Mouse (Mus musculus) limb, embryonic 10.5 days (tissue): ENCODE data around the gene Olfr1316. TPM values are rescaled to one million over a fixed set of nuclear protein-coding genes. Genes with fewer than 3 reads are reported as not detected.

Experiments used
- DNase-seq: peaks from one replicate; pipeline ENCODE4 v3.0.0-alpha.2; 2017; ENCODE audit warnings: low spot score
- H3K27ac ChIP-seq: fragments of 300-500 bp; sonication (generic); 2 replicates; pipeline ENCODE4 v1.5.1; 2016; ENCODE audit warnings: mild to moderate bottlenecking
- H3K27me3 ChIP-seq: fragments of 300-500 bp; sonication (generic); 2 replicates; pipeline ENCODE4 v1.6.1; 2016; ENCODE audit warnings: low read depth, mild to moderate bottlenecking; ENCODE audit not compliant: poor library complexity, severe bottlenecking
- H3K36me3 ChIP-seq: fragments of 300-500 bp; sonication (generic); 2 replicates; pipeline ENCODE4 v1.6.1; 2016; ENCODE audit warnings: mild to moderate bottlenecking, moderate library complexity
- H3K4me1 ChIP-seq: fragments of 300-500 bp; sonication (generic); 2 replicates; pipeline ENCODE4 v1.6.1; 2016
- H3K4me3 ChIP-seq: fragments of 300-500 bp; sonication (generic); 2 replicates; pipeline ENCODE4 v1.5.1; 2016; ENCODE audit warnings: mild to moderate bottlenecking, moderate library complexity
- H3K9me3 ChIP-seq: fragments of 300-500 bp; sonication (generic); replicated peaks from 2 replicates; pipeline ENCODE4 v1.6.1; 2016; ENCODE audit warnings: mild to moderate bottlenecking
- WGBS: fragments of 180-500 bp; shearing (Covaris S2); methylation state at CpG from one replicate; pipeline ENCODE4 v1.1.7; 2016; 5-methylcytosine and 5-hydroxymethylcytosine counted together
- polyA plus RNA-seq: library from polyadenylated mRNA; unstranded; fragments of >200 nt; fragmentation: Nextera tagmentation; extraction: Ambion mirVana; gene quantifications from 2 replicates; pipeline ENCODE4 v1.2.1, GENCODE M21; 2016

The Olfr1316 gene
- polyA plus RNA-seq, result not detected in 2 replicates

DNA sequence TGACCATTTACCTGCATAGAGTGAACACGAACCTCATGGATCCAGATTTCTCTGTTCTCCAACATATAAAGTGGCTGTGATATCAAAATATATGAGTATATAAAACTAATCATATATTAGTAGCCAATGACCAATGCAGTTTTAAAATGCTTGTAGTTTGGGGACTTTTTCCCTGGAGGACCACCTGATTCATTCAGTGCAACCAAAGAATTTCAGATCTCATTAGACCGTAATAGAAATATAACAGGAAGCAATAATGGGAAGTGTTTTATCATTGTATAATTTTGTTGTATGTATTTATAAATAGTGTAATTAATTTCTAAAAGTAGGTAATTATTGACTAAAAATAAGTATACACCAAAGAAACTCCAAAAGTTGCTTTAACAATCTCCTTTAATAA lies at the start of gene Olfr1316:
Gene Olfr1316, minus strand, starts transcription at position 101 of the 400 bp plus-strand sequence.
- H3K36me3 ChIP-seq, result no peaks in the 10 kb centered on the region
- WGBS, result 94% methylated on average over 2 of the region's 2 CpGs
- H3K27ac ChIP-seq, result no peak within 1 kb of the TSS
- H3K9me3 ChIP-seq, result no peaks in the 10 kb centered on the region
- no peaks in the 10 kb centered on the region for H3K4me1 ChIP-seq
- no peak for DNase-seq
- H3K4me3 ChIP-seq, result no peak within 1 kb of the TSS
- no peaks in the 10 kb centered on the region for H3K27me3 ChIP-seq

DNA sequence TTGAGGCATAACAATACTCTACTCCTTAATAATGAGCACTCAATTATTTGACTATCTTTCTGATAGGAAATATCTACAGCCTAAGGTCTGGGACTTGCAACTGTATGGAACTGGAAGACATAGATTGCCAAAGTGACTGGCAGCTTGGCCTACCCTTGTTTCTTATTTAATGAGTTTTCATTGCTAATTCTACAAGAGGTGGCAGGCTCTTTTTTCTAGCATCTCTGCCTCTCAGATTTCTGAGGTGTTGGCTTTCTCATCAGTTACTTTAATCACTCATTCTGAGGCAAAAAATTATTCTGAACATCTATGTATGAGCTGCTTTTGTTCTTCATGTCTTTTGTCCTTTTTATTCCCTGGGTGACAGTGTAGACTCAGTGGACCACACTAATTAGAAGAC lies 19.1 kb upstream of the Olfr1316 start, which contains the start of gene Olfr1318:
Gene Olfr1318, plus strand, starts transcription at position 301 of the 400 bp plus-strand sequence.
- DNase-seq, result no peak
- no peaks in the 10 kb centered on the region for H3K4me1 ChIP-seq
- H3K36me3 ChIP-seq, result no peaks in the 10 kb centered on the region
- no peaks in the 10 kb centered on the region for H3K9me3 ChIP-seq
- no peaks in the 10 kb centered on the region for H3K27me3 ChIP-seq
- no peak within 1 kb of the TSS for H3K27ac ChIP-seq
- H3K4me3 ChIP-seq, result no peak within 1 kb of the TSS

DNA sequence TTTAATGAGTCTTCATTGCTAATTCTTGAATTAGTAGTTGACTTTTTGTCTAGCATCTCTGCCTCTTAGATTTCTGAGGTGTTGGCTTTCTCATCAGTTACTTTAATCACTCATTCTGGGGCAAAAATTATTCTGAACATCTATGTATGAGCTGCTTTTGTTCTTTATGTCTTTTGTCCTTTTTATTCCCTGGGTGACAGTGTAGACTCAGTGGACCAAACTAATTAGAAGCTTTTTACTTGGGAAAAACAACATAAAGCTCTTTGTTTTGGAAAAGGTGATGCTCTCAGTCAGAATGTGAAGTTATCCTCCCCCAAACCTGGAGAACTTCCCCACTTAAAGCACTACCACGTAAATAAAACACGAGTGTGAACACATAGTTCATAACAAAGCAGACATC lies 5.3 kb upstream of the Olfr1316 start, which contains the start of gene Olfr1317:
Gene Olfr1317, plus strand, starts transcription at position 301 of the 400 bp plus-strand sequence.
- H3K4me1 ChIP-seq, result no peaks in the 10 kb centered on the region
- no peaks in the 10 kb centered on the region for H3K9me3 ChIP-seq
- no peaks in the 10 kb centered on the region for H3K27me3 ChIP-seq
- H3K36me3 ChIP-seq, result no peaks in the 10 kb centered on the region
- 88% methylated on average over 2 of the region's 2 CpGs for WGBS
- no peak within 1 kb of the TSS for H3K27ac ChIP-seq
- no peak within 1 kb of the TSS for H3K4me3 ChIP-seq
- no peak for DNase-seq

DNA sequence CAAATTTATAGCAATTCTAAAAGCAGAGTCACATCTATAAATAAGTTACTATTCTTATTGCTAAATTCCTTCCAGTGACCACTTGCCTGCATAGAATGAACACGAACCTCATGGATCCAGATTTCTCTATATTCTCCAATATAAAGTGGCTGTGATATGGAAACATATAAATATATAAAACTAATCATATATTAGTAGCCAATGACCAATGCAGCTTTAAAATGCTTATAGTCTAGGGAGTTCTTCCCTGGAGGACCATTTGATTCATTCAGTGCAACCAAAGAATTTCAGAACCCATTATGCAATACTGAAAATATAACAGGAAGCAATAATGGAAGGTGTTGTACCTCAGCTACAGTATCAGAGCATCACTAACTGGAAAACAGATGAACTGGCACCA lies 19.4 kb downstream of the Olfr1316 start, which contains the start of gene Olfr1315-ps1:
Gene Olfr1315-ps1, minus strand, starts transcription at position 101 of the 400 bp plus-strand sequence.
- no peaks in the 10 kb centered on the region for H3K9me3 ChIP-seq
- no peaks in the 10 kb centered on the region for H3K4me1 ChIP-seq
- no peaks in the 10 kb centered on the region for H3K27me3 ChIP-seq
- H3K27ac ChIP-seq, result no peak within 1 kb of the TSS
- no peak within 1 kb of the TSS for H3K4me3 ChIP-seq
- 84% methylated on average over 1 of the region's 1 CpGs for WGBS
- DNase-seq, result no peak
- H3K36me3 ChIP-seq, result no peaks in the 10 kb centered on the region

DNA sequence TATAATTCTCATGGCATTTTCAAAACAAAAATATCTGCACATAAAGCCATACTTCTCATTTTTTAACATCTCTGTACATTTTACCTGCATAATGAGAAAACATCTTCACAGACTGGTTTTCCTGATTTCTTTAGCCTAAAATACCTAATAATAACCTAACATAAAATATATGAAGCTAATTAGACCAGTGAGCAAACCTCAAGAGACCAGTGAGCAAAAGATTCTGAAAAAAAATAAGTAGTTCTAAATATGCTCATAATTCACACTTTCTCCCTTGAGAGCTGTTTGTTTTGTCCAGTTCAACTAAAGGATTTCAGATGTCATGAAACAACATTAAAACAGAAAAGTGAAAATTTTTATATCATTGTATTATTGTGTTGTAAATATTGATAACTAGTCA lies 38.1 kb downstream of the Olfr1316 start, which contains the start of gene Olfr1314:
Gene Olfr1314, minus strand, starts transcription at position 101 of the 400 bp plus-strand sequence.
- Histone ChIP-seq H3K4me1 (no peaks in the 10 kb centered on the region), H3K4me3 (no peak within 1 kb of the TSS), H3K9me3 (no peaks in the 10 kb centered on the region), H3K27ac (no peak within 1 kb of the TSS), H3K27me3 (no peaks in the 10 kb centered on the region), H3K36me3 (no peaks in the 10 kb centered on the region)
- no peak for DNase-seq

DNA sequence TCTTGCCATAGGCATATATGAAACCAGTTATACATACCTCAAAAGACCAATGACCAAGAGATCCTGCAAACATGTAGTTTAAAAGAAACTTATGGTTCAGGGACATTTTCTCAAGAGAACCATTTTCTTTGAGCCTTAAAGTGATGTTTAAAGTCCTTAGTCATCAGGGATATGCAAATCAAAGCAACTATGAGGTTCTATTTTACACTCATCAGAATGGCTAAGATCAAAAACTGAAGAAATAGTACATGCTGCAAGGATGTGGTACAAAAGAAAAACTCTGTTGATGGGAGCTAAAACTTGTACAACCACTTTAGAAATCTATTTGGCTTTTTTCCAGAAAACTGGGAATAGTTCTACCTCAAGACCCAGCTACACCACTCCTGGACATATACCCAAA lies 57.0 kb downstream of the Olfr1316 start, which contains the start of gene Olfr1313:
Gene Olfr1313, minus strand, starts transcription at position 101 of the 400 bp plus-strand sequence.
- H3K36me3 ChIP-seq, result no peaks in the 10 kb centered on the region
- H3K9me3 ChIP-seq, result no peaks in the 10 kb centered on the region
- H3K27ac ChIP-seq, result no peak within 1 kb of the TSS
- no peaks in the 10 kb centered on the region for H3K27me3 ChIP-seq
- H3K4me1 ChIP-seq, result no peaks in the 10 kb centered on the region
- no peak within 1 kb of the TSS for H3K4me3 ChIP-seq
- DNase-seq, result no peak

Other genes with a start within 250 kb of the Olfr1316 start
- gene Olfr1306, start 218.7 kb downstream of the Olfr1316 start, polyA plus RNA-seq, result not detected in 2 replicates
- gene Olfr1307, start 185.5 kb downstream of the Olfr1316 start, polyA plus RNA-seq, result not detected in 2 replicates
- not detected in 2 replicates for gene Olfr1308, start 170.0 kb downstream of the Olfr1316 start, polyA plus RNA-seq
- not detected in 2 replicates for gene Olfr1309, start 144.7 kb downstream of the Olfr1316 start, polyA plus RNA-seq
- gene Olfr1310, start 122.3 kb downstream of the Olfr1316 start, polyA plus RNA-seq, result not detected in 2 replicates
- gene Olfr1311, start 110.6 kb downstream of the Olfr1316 start, polyA plus RNA-seq, result not detected in 2 replicates
- not detected in 2 replicates for gene Olfr1312, start 84.7 kb downstream of the Olfr1316 start, polyA plus RNA-seq
- gene Olfr1313, start 57.1 kb downstream of the Olfr1316 start, polyA plus RNA-seq, result not detected in 2 replicates
- not detected in 2 replicates for gene Olfr1314, start 38.2 kb downstream of the Olfr1316 start, polyA plus RNA-seq
- gene Olfr1315-ps1, start 19.5 kb downstream of the Olfr1316 start, polyA plus RNA-seq, result not detected in 2 replicates
- not detected in 2 replicates for gene Olfr1317, start 5.4 kb upstream of the Olfr1316 start, polyA plus RNA-seq
- gene Olfr1318, start 19.2 kb upstream of the Olfr1316 start, polyA plus RNA-seq, result not detected in 2 replicates
- 15.0 and 18.0 TPM in 2 replicates for gene Lpcat4, start 104.5 kb upstream of the Olfr1316 start, polyA plus RNA-seq
- gene Nutm1, start 124.3 kb upstream of the Olfr1316 start, polyA plus RNA-seq, result 0.04 and 0.10 TPM in 2 replicates
- gene Nop10, start 126.9 kb upstream of the Olfr1316 start, polyA plus RNA-seq, result 188 and 253 TPM in 2 replicates
- gene Slc12a6, start 130.8 kb upstream of the Olfr1316 start, polyA plus RNA-seq, result 5.0 and 7.4 TPM in 2 replicates
- not detected in 2 replicates for gene Gm21985, start 131.3 kb upstream of the Olfr1316 start, polyA plus RNA-seq
- 117 and 127 TPM in 2 replicates for gene Emc4, start 233.1 kb upstream of the Olfr1316 start, polyA plus RNA-seq
- gene Katnbl1, start 244.2 kb upstream of the Olfr1316 start, polyA plus RNA-seq, result 37.5 and 44.4 TPM in 2 replicates